Mouse (Mus musculus): ENCODE measurements around the gene Ccdc51.

DNA sequence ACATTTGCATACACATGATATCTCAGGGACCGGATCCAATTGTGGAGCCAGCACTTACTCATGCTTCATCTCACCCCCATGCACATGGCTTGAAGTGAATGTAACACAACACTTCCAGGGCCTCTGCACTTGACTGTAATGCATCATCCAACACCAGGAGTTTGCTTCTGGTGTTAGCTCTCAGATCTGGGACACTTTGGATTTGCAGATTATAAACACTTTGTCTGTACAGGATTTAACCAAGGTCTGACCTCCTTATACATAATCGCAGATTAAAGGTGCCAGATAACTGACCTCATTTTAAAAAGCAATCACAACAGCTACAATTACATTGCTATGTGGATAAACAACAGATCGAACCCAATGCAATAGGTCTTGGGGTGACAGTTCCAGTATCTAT lies 1.8 kb upstream of the Ccdc51 start:
- TF ChIP-seq GATA1 (IDR thresholded peaks at IDR 0.05; ENCODE audit: borderline replicate concordance, low read length) (no peak), FLI1 (IDR thresholded peaks at IDR 0.05; ENCODE audit: low read length) (no peak)
